Mouse (Mus musculus) thymus, adult 2 months (tissue): ENCODE results near the gene Cabcoco1. TPM values are rescaled to one million over a fixed set of nuclear protein-coding genes. Genes with fewer than 3 reads are reported as not detected.

Experiments used
- DNase-seq: peaks from one replicate; pipeline ENCODE4 v3.0.0; 2021
- H3K27ac ChIP-seq: fragments of 200-500 bp; 2 replicates; pipeline ENCODE4 v1.5.1; 2012; ENCODE audit warnings: low read length, control low read depth; ENCODE audit not compliant: control insufficient read depth, insufficient read depth
- H3K27me3 ChIP-seq: fragments of 200-500 bp; 2 replicates; pipeline ENCODE4 v1.6.1; 2012; ENCODE audit warnings: mild to moderate bottlenecking, low read length, moderate library complexity, mixed read lengths; ENCODE audit not compliant: control insufficient read depth, insufficient read depth
- H3K36me3 ChIP-seq: fragments of 200-500 bp; 2 replicates; pipeline ENCODE4 v1.6.1; 2012; ENCODE audit warnings: mild to moderate bottlenecking, low read length, moderate library complexity; ENCODE audit not compliant: control insufficient read depth, insufficient read depth
- H3K4me1 ChIP-seq: fragments of 200-500 bp; replicated peaks from 2 replicates; pipeline ENCODE4 v1.6.1; 2012; ENCODE audit warnings: low read length; ENCODE audit not compliant: control insufficient read depth, insufficient read depth
- H3K4me3 ChIP-seq: fragments of 200-500 bp; 2 replicates; pipeline ENCODE4 v1.5.1; 2012; ENCODE audit warnings: mild to moderate bottlenecking, low read length, control low read depth, moderate library complexity; ENCODE audit not compliant: control insufficient read depth, insufficient read depth
- CTCF ChIP-seq: fragments of 200-500 bp; IDR thresholded peaks from 2 replicates; pipeline ENCODE4 v1.5.1; 2012; ENCODE audit warnings: mild to moderate bottlenecking, control low read depth, low read length, moderate library complexity, borderline replicate concordance; ENCODE audit not compliant: control insufficient read depth, poor library complexity, insufficient read depth; ENCODE audit errors: extremely low read depth
- POLR2A ChIP-seq: fragments of 200-500 bp; IDR thresholded peaks from 2 replicates; pipeline ENCODE4 v1.6.1; 2012; ENCODE audit warnings: mild to moderate bottlenecking, low read length, control low read depth, moderate library complexity; ENCODE audit not compliant: control insufficient read depth, poor library complexity, insufficient read depth; ENCODE audit errors: extremely low read depth
- WGBS: fragments of 180-500 bp; shearing (Covaris S2); methylation state at CpG from one replicate; pipeline ENCODE4 v1.1.7; 2018; 5-methylcytosine and 5-hydroxymethylcytosine counted together
- polyA plus RNA-seq: library from polyadenylated mRNA; depleted of rRNA; stranded (reverse); fragments of >200 nt; gene quantifications from 2 replicates; pipeline ENCODE4 v1.2.3, GENCODE M21; 2012

Gene Cabcoco1
- polyA plus RNA-seq, 1 experiment: 0.73 TPM

DNA sequence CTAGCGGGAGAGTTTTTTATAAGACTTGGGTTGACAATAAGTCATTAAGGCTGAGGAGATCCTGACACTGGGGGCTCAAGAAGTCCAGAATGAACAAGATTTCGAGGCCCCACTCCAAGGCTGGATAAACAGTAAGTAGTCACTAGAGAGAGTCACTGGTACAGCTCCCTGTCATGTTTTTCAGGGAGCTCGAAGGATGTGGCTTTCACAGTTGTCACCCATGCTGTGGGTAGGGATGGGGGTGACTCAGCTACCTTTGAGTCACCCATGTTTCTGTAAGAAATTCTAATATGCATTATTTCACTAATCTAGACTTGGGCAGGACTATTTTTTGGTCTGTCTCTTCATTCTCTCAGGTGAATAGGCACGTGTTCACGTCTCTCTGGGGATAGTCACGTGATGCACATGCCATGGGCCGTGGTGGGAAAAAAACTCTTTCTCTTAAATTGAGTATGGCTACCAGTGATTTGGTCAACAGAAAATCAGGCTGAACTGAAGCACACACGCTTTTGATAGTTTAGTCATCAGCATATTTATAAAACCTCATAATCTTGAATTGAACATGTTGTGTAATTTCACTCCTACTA lies 29.2 kb downstream of the Cabcoco1 start:
- TF ChIP-seq CTCF: no peak
- no peak for TF ChIP-seq POLR2A
- H3K4me3 ChIP-seq: no peak overlapping the region
- H3K27ac ChIP-seq: no peak overlapping the region
- WGBS: 80% methylated on average over 8 of the region's 8 CpGs
- H3K36me3 ChIP-seq: no peaks in the 10 kb centered on the region
- no peaks in the 10 kb centered on the region for H3K27me3 ChIP-seq
- H3K4me1 ChIP-seq: no peaks in the 10 kb centered on the region
- DNase-seq: no peak

- Histone ChIP-seq H3K36me3 (no peaks in the 10 kb centered on the region), H3K4me3 (no peak overlapping the region), H3K27ac (no peak overlapping the region), H3K27me3 (no peaks in the 10 kb centered on the region), H3K4me1 (no peaks in the 10 kb centered on the region)
- WGBS: 96% methylated on average over 3 of the region's 3 CpGs
- TF ChIP-seq CTCF (no peak), POLR2A (no peak)
- DNase-seq: no peak
Observed at GRCm38 (mm10) chr10:68507741-68508140, 34.0 kb downstream of the Cabcoco1 start.

GRCm38 (mm10) chr10:68506242-68506641 lies 35.5 kb downstream of the Cabcoco1 start:
- WGBS: 98% methylated on average over 4 of the region's 4 CpGs
- Histone ChIP-seq H3K4me1 (no peaks in the 10 kb centered on the region), H3K27ac (no peak overlapping the region), H3K27me3 (no peaks in the 10 kb centered on the region), H3K36me3 (no peaks in the 10 kb centered on the region), H3K4me3 (no peak overlapping the region)
- TF ChIP-seq POLR2A: no peak
- TF ChIP-seq CTCF: no peak
- DNase-seq: no peak

DNA sequence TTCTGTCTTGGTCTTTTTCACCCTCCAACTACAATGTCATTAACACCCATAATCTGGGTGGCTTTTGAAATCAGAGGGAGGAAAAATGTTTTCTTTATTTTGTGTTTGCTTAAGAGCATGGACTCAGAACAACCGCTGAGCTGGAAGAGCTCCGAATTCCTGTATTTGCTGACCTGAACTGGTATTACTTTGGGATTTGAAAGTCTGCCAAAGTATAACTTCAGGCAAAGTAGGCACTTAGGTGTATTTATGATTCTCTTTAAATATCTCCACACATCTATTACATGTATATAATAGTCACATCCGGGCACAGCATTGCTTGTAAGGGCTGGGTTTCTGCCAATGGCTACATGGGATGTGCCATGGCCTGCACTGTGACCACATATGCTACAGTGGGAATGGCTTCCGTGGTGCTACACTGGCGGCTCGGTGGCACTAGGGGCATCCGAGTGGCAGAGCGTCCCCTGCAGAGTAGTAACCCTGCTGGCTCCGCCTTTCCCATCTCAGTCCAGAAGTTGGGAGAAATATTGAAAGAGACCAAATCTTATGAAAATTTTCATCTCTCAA lies 37.0 kb downstream of the Cabcoco1 start:
- H3K4me3 ChIP-seq: no peak overlapping the region
- over 99% methylated on average over 9 of the region's 9 CpGs for WGBS
- TF ChIP-seq POLR2A: no peak

GRCm38 (mm10) chr10:68501067-68501466 lies 40.6 kb downstream of the Cabcoco1 start:
- no peaks in the 10 kb centered on the region for H3K36me3 ChIP-seq
- TF ChIP-seq POLR2A: no peak
- TF ChIP-seq CTCF: no peak
- no peaks in the 10 kb centered on the region for H3K4me1 ChIP-seq
- no peak for DNase-seq
- H3K4me3 ChIP-seq: no peak overlapping the region
- H3K27ac ChIP-seq: no peak overlapping the region
- WGBS: 93% methylated on average over 6 of the region's 6 CpGs
- no peaks in the 10 kb centered on the region for H3K27me3 ChIP-seq

More for the DNA sequence above, 37.0 kb downstream of the Cabcoco1 start:
- H3K27me3 ChIP-seq: no peaks in the 10 kb centered on the region
- no peaks in the 10 kb centered on the region for H3K4me1 ChIP-seq
- no peak overlapping the region for H3K27ac ChIP-seq
- DNase-seq: no peak
- H3K36me3 ChIP-seq: no peaks in the 10 kb centered on the region

- Histone ChIP-seq H3K27me3 (no peaks in the 10 kb centered on the region), H3K4me1 (no peaks in the 10 kb centered on the region), H3K27ac (no peak overlapping the region), H3K36me3 (no peaks in the 10 kb centered on the region), H3K4me3 (no peak overlapping the region)
- WGBS: 100% methylated on average over 2 of the region's 2 CpGs
- TF ChIP-seq POLR2A (no peak), CTCF (no peak)
- DNase-seq: no peak
Observed at GRCm38 (mm10) chr10:68495246-68495645, 46.5 kb downstream of the Cabcoco1 start.

DNA sequence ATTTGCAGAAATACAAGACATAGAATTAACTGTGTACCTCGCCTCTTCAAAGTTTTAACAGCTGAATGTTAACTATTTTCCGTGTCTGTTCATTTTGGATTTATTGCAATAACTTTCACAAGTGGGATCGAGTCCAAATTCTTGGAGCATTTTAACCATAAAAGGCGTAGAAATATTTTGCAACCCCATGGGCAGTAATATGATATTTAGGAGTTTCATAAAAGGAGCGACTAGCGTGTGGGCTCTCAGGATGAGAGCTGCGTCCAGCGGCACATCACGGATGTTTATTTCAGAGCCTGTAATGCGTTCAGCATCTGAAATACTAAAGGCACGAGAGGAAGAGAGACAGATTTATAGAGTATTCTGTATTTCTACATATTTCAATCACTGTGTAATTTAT lies 50.1 kb downstream of the Cabcoco1 start:
- no peaks in the 10 kb centered on the region for H3K36me3 ChIP-seq
- no peak overlapping the region for H3K27ac ChIP-seq
- TF ChIP-seq POLR2A (no peak), CTCF (no peak)
- H3K4me3 ChIP-seq: no peak overlapping the region
- no peaks in the 10 kb centered on the region for H3K27me3 ChIP-seq
- 95% methylated on average over 11 of the region's 11 CpGs for WGBS
- DNase-seq: no peak
- H3K4me1 ChIP-seq: no peaks in the 10 kb centered on the region
